Mouse (Mus musculus) hindbrain, embryonic 12.5 days (tissue): Measurements from ENCODE around the gene Vezf1. TPM values are rescaled to one million over a fixed set of nuclear protein-coding genes. Genes with fewer than 3 reads are reported as not detected.

ENCODE experiments used
- polyA plus RNA-seq: library from polyadenylated mRNA; unstranded; fragments of >200 nt; fragmentation: Nextera tagmentation; extraction: Ambion mirVana; gene quantifications from 2 replicates; pipeline ENCODE4 v1.2.1, GENCODE M21; 2016

Vezf1 gene
- polyA plus RNA-seq, 1 experiment from 2014 or later: 75.1 TPM

Other genes starting within 250 kb of the Vezf1 start
- 0.53 and 0.79 TPM in 2 replicates for gene Lpo, start 240.0 kb upstream of the Vezf1 start, polyA plus RNA-seq
- gene Mks1, start 215.1 kb upstream of the Vezf1 start, polyA plus RNA-seq: 15.9 and 19.5 TPM in 2 replicates
- gene Epx, start 192.7 kb upstream of the Vezf1 start, polyA plus RNA-seq: 0.15 TPM in 1 of 2 replicates, not detected in the other
- not detected in 2 replicates for gene Olfr462, start 176.0 kb upstream of the Vezf1 start, polyA plus RNA-seq
- gene Olfr463, start 170.9 kb upstream of the Vezf1 start, polyA plus RNA-seq: not detected in 2 replicates
- gene Olfr464, start 147.3 kb upstream of the Vezf1 start, polyA plus RNA-seq: not detected in 2 replicates
- gene Dynll2, start 80.7 kb upstream of the Vezf1 start, polyA plus RNA-seq: 39.9 and 44.8 TPM in 2 replicates
- gene Srsf1, start 20.9 kb upstream of the Vezf1 start, polyA plus RNA-seq: 468 and 477 TPM in 2 replicates
- 53.2 and 53.3 TPM in 2 replicates for gene Cuedc1, start 29.8 kb downstream of the Vezf1 start, polyA plus RNA-seq
- 57.4 and 66.8 TPM in 2 replicates for gene Mrps23, start 136.1 kb downstream of the Vezf1 start, polyA plus RNA-seq
- gene Ccdc182, start 225.8 kb downstream of the Vezf1 start, polyA plus RNA-seq: 3.8 and 4.3 TPM in 2 replicates